Mouse (Mus musculus): ENCODE measurements around the gene Aptx. TPM values are rescaled to one million over a fixed set of nuclear protein-coding genes. Genes with fewer than 3 reads are reported as not detected.

Aptx gene
- polyA plus RNA-seq, 1 experiment from 2014 or later, result 25.7 TPM

GRCm38 (mm10) chr4:40722687-40723460 is 19.9 kb upstream of the Aptx start:
- no peak for TF ChIP-seq CTCF (IDR thresholded peaks at IDR 0.05; ENCODE audit: low read depth)
- peak overlapping the region; percentile 88 for H3K4me3 ChIP-seq (replicated peaks; ENCODE audit: low read depth, low read length)
- peak overlapping the region; percentile 97 for H3K9ac ChIP-seq (ENCODE audit: low read depth, low read length)
- DNase-seq (ENCODE audit: low spot score), result peak; percentile 88
- peak overlapping the region; percentile 99 for H3K27ac ChIP-seq
- no peaks in the 10 kb centered on the region for H3K27me3 ChIP-seq (ENCODE audit: insufficient read depth, low read length)
- peak; percentile 82 for ATAC-seq (replicated peaks; ENCODE audit: low FRiP score, low read depth)
- peak overlapping the region; percentile 68 for H3K4me2 ChIP-seq (ENCODE audit: low read length)
- H3K4me1 ChIP-seq (replicated peaks; ENCODE audit: insufficient read depth, low read length), result peaks cover 6% of the 10 kb centered on the region
- whole genome bisulfite sequencing, result under 1% methylated on average over 45 of the region's 62 CpGs
- H3K9me3 ChIP-seq (replicated peaks; ENCODE audit: low read length), result no peaks in the 10 kb centered on the region
- peaks cover 8% of the 10 kb centered on the region; the same call in 1 of the 2 replicates for H3K36me3 ChIP-seq (ENCODE audit: insufficient read depth, low read length)

GRCm38 (mm10) chr4:40722011-40722666 is 19.1 kb upstream of the Aptx start, which contains the start of gene Dnaja1:
Gene Dnaja1, plus strand, starts transcription at chr4:40722150.
- Histone ChIP-seq H3K4me3 (replicated peaks; ENCODE audit: low read depth, low read length) (peak within 1 kb of the TSS; percentile 88), H3K36me3 (ENCODE audit: insufficient read depth, low read length) (peaks cover 3% of the 10 kb centered on the region; the same call in 1 of the 2 replicates), H3K4me2 (ENCODE audit: low read length) (peak within 1 kb of the TSS; percentile 68), H3K9ac (ENCODE audit: low read depth, low read length) (peak within 1 kb of the TSS; percentile 97), H3K27ac (peak within 1 kb of the TSS; percentile 99), H3K4me1 (replicated peaks; ENCODE audit: insufficient read depth, low read length) (peaks cover 6% of the 10 kb centered on the region), H3K9me3 (replicated peaks; ENCODE audit: low read length) (no peaks in the 10 kb centered on the region), H3K27me3 (ENCODE audit: insufficient read depth, low read length) (no peaks in the 10 kb centered on the region)
- TF ChIP-seq CTCF (IDR thresholded peaks at IDR 0.05; ENCODE audit: low read depth), result 0 out of 2 replicates have a peak, but pooled peaks have one; percentile 23
- ATAC-seq (replicated peaks; ENCODE audit: low FRiP score, low read depth) (peak; percentile 96), DNase-seq (ENCODE audit: low spot score) (peak; percentile 98)
- under 1% methylated on average over 52 of the region's 54 CpGs for WGBS

GRCm38 (mm10) chr4:40720910-40721309 is 17.9 kb upstream of the Aptx start:
- H3K27me3 ChIP-seq (ENCODE audit: insufficient read depth, low read length), result no peaks in the 10 kb centered on the region
- peak overlapping the region; percentile 68; the same call in 1 of the 2 replicates for H3K4me2 ChIP-seq (ENCODE audit: low read length)
- no peak for TF ChIP-seq CTCF (IDR thresholded peaks at IDR 0.05; ENCODE audit: low read depth)
- H3K36me3 ChIP-seq (ENCODE audit: insufficient read depth, low read length), result no peaks in the 10 kb centered on the region
- no peak overlapping the region for H3K9ac ChIP-seq (ENCODE audit: low read depth, low read length)
- H3K4me3 ChIP-seq (replicated peaks; ENCODE audit: low read depth, low read length), result no peak overlapping the region
- H3K4me1 ChIP-seq (replicated peaks; ENCODE audit: insufficient read depth, low read length), result peaks cover 6% of the 10 kb centered on the region
- H3K27ac ChIP-seq, result peak overlapping the region; percentile 99
- DNase-seq (ENCODE audit: low spot score) (no peak), ATAC-seq (replicated peaks; ENCODE audit: low FRiP score, low read depth) (no peak)
- WGBS, result 89% methylated on average over 8 of the region's 8 CpGs
- H3K9me3 ChIP-seq (replicated peaks; ENCODE audit: low read length), result no peaks in the 10 kb centered on the region

GRCm38 (mm10) chr4:40717141-40717540 is 14.1 kb upstream of the Aptx start:
- no peak overlapping the region for H3K27ac ChIP-seq
- no peak overlapping the region for H3K4me3 ChIP-seq (replicated peaks; ENCODE audit: low read depth, low read length)
- H3K27me3 ChIP-seq (ENCODE audit: insufficient read depth, low read length), result no peaks in the 10 kb centered on the region
- H3K4me1 ChIP-seq (replicated peaks; ENCODE audit: insufficient read depth, low read length), result peaks cover 6% of the 10 kb centered on the region
- DNase-seq (ENCODE audit: low spot score), result no peak
- TF ChIP-seq CTCF (IDR thresholded peaks at IDR 0.05; ENCODE audit: low read depth), result no peak
- H3K4me2 ChIP-seq (ENCODE audit: low read length), result no peak overlapping the region
- H3K9me3 ChIP-seq (replicated peaks; ENCODE audit: low read length), result no peaks in the 10 kb centered on the region
- 88% methylated on average over 3 of the region's 3 CpGs for WGBS
- no peaks in the 10 kb centered on the region for H3K36me3 ChIP-seq (ENCODE audit: insufficient read depth, low read length)
- ATAC-seq (replicated peaks; ENCODE audit: low FRiP score, low read depth), result no peak
- H3K9ac ChIP-seq (ENCODE audit: low read depth, low read length), result no peak overlapping the region

- WGBS, result 13% methylated on average over 9 of the region's 9 CpGs
- ATAC-seq (replicated peaks; ENCODE audit: low FRiP score, low read depth) (no peak), DNase-seq (ENCODE audit: low spot score) (peak; percentile 69)
- Histone ChIP-seq H3K4me2 (ENCODE audit: low read length) (peak overlapping the region; percentile 70), H3K36me3 (ENCODE audit: insufficient read depth, low read length) (no peaks in the 10 kb centered on the region), H3K9me3 (replicated peaks; ENCODE audit: low read length) (no peaks in the 10 kb centered on the region), H3K4me1 (replicated peaks; ENCODE audit: insufficient read depth, low read length) (0 out of 2 replicates have a peak, but pooled peaks cover 10% of the 10 kb centered on the region), H3K9ac (ENCODE audit: low read depth, low read length) (peak overlapping the region; percentile 72), H3K27me3 (ENCODE audit: insufficient read depth, low read length) (no peaks in the 10 kb centered on the region), H3K27ac (peak overlapping the region; percentile 98), H3K4me3 (replicated peaks; ENCODE audit: low read depth, low read length) (peak overlapping the region; percentile 65)
- no peak for TF ChIP-seq CTCF (IDR thresholded peaks at IDR 0.05; ENCODE audit: low read depth)
Observed at GRCm38 (mm10) chr4:40703710-40704275, 799 bp upstream of the Aptx start.

- no peak for TF ChIP-seq CTCF (IDR thresholded peaks at IDR 0.05; ENCODE audit: low read depth)
- H3K27ac ChIP-seq, result peak overlapping the region; percentile 98
- no peaks in the 10 kb centered on the region for H3K36me3 ChIP-seq (ENCODE audit: insufficient read depth, low read length)
- H3K27me3 ChIP-seq (ENCODE audit: insufficient read depth, low read length), result no peaks in the 10 kb centered on the region
- ATAC-seq (replicated peaks; ENCODE audit: low FRiP score, low read depth), result no peak
- H3K4me2 ChIP-seq (ENCODE audit: low read length), result peak overlapping the region; percentile 70
- H3K4me3 ChIP-seq (replicated peaks; ENCODE audit: low read depth, low read length), result peak overlapping the region; percentile 65
- H3K9me3 ChIP-seq (replicated peaks; ENCODE audit: low read length), result no peaks in the 10 kb centered on the region
- H3K9ac ChIP-seq (ENCODE audit: low read depth, low read length), result peak overlapping the region; percentile 72; the same call in 1 of the 2 replicates
- DNase-seq (ENCODE audit: low spot score), result no peak
- H3K4me1 ChIP-seq (replicated peaks; ENCODE audit: insufficient read depth, low read length), result 0 out of 2 replicates have a peak, but pooled peaks cover 10% of the 10 kb centered on the region
- WGBS, result 85% methylated on average over 3 of the region's 3 CpGs
Observed at GRCm38 (mm10) chr4:40701796-40702195, 1.2 kb downstream of the Aptx start.
